Mouse (Mus musculus) forebrain, embryonic 12.5 days (tissue): ENCODE results near the gene Prdm1. TPM values are rescaled to one million over a fixed set of nuclear protein-coding genes. Genes with fewer than 3 reads are reported as not detected.

Experiments used
- ATAC-seq: fragments of 200-750 bp; cut with Nextera tagmentation; 2 replicates; pipeline ENCODE4 v1.8.0; 2017; ENCODE audit warnings: moderate TSS enrichment; ENCODE audit not compliant: low FRiP score
- H3K27ac ChIP-seq: fragments of 300-500 bp; sonication (generic); 2 replicates; pipeline ENCODE4 v1.5.1; 2016; ENCODE audit warnings: mild to moderate bottlenecking
- H3K27me3 ChIP-seq: fragments of 300-500 bp; sonication (generic); 2 replicates; pipeline ENCODE4 v1.6.1; 2016; ENCODE audit warnings: mild to moderate bottlenecking
- H3K36me3 ChIP-seq: fragments of 300-500 bp; sonication (generic); replicated peaks from 2 replicates; pipeline ENCODE4 v1.6.1; 2016; ENCODE audit warnings: mild to moderate bottlenecking
- H3K4me1 ChIP-seq: fragments of 300-500 bp; sonication (generic); 2 replicates; pipeline ENCODE4 v1.6.1; 2016
- H3K4me2 ChIP-seq: fragments of 300-500 bp; sonication (generic); 2 replicates; pipeline ENCODE4 v1.6.1; 2016; ENCODE audit warnings: mild to moderate bottlenecking, moderate library complexity
- H3K4me3 ChIP-seq: fragments of 300-500 bp; sonication (generic); replicated peaks from 2 replicates; pipeline ENCODE4 v1.5.1; 2016; ENCODE audit warnings: mild to moderate bottlenecking
- H3K9ac ChIP-seq: fragments of 300-500 bp; sonication (generic); 2 replicates; pipeline ENCODE4 v1.6.1; 2016; ENCODE audit warnings: mild to moderate bottlenecking
- H3K9me3 ChIP-seq: fragments of 300-500 bp; sonication (generic); 2 replicates; pipeline ENCODE4 v1.6.1; 2016
- WGBS: fragments of 180-500 bp; shearing (Covaris S2); methylation state at CpG from one replicate; pipeline ENCODE4 v1.1.7; 2016; 5-methylcytosine and 5-hydroxymethylcytosine counted together
- polyA plus RNA-seq: library from polyadenylated mRNA; unstranded; fragments of >200 nt; fragmentation: Nextera tagmentation; extraction: Ambion mirVana; gene quantifications from 2 replicates; pipeline ENCODE4 v1.2.1, GENCODE M21; 2016

Gene Prdm1
- polyA plus RNA-seq, 1 experiment from 2014 or later: 0.86 TPM

GRCm38 (mm10) chr10:44520189-44520588 is 8.1 kb downstream of the Prdm1 start:
- 16% methylated on average over 6 of the region's 6 CpGs for WGBS
- Histone ChIP-seq H3K4me3 (no peak overlapping the region), H3K4me1 (peaks cover 4% of the 10 kb centered on the region), H3K9me3 (no peaks in the 10 kb centered on the region), H3K27ac (no peak overlapping the region), H3K27me3 (peaks cover 20% of the 10 kb centered on the region), H3K4me2 (no peak overlapping the region), H3K9ac (no peak overlapping the region), H3K36me3 (no peaks in the 10 kb centered on the region)
- ATAC-seq: no peak

GRCm38 (mm10) chr10:44518631-44519030 is 9.7 kb downstream of the Prdm1 start:
- no peak for ATAC-seq
- peaks cover 4% of the 10 kb centered on the region for H3K4me1 ChIP-seq
- H3K9me3 ChIP-seq: no peaks in the 10 kb centered on the region
- 82% methylated on average over 7 of the region's 7 CpGs for WGBS
- H3K27me3 ChIP-seq: peaks cover 15% of the 10 kb centered on the region
- H3K4me3 ChIP-seq: no peak overlapping the region
- H3K9ac ChIP-seq: no peak overlapping the region
- H3K36me3 ChIP-seq: no peaks in the 10 kb centered on the region
- H3K4me2 ChIP-seq: no peak overlapping the region
- H3K27ac ChIP-seq: no peak overlapping the region

- no peak overlapping the region for H3K4me2 ChIP-seq
- H3K27me3 ChIP-seq: 0 out of 2 replicates have a peak, but pooled peaks cover 8% of the 10 kb centered on the region
- H3K9me3 ChIP-seq: no peaks in the 10 kb centered on the region
- WGBS: 90% methylated on average over 5 of the region's 5 CpGs
- no peak overlapping the region for H3K9ac ChIP-seq
- no peak for ATAC-seq
- no peak overlapping the region for H3K27ac ChIP-seq
- no peak overlapping the region for H3K4me3 ChIP-seq
- peaks cover 4% of the 10 kb centered on the region for H3K4me1 ChIP-seq
- H3K36me3 ChIP-seq: no peaks in the 10 kb centered on the region
Observed at GRCm38 (mm10) chr10:44513108-44513507, 15.2 kb downstream of the Prdm1 start.

- WGBS: 85% methylated on average over 3 of the region's 3 CpGs
- Histone ChIP-seq H3K4me2 (no peak overlapping the region), H3K27ac (no peak overlapping the region), H3K36me3 (no peaks in the 10 kb centered on the region), H3K9me3 (no peaks in the 10 kb centered on the region), H3K9ac (no peak overlapping the region), H3K4me1 (peaks cover 4% of the 10 kb centered on the region), H3K27me3 (0 out of 2 replicates have a peak, but pooled peaks cover 8% of the 10 kb centered on the region), H3K4me3 (no peak overlapping the region)
- ATAC-seq: no peak
Observed at GRCm38 (mm10) chr10:44511029-44511428, 17.3 kb downstream of the Prdm1 start.

- no peaks in the 10 kb centered on the region for H3K9me3 ChIP-seq
- H3K4me1 ChIP-seq: no peaks in the 10 kb centered on the region
- no peak overlapping the region for H3K27ac ChIP-seq
- WGBS: 89% methylated on average over 7 of the region's 7 CpGs
- H3K36me3 ChIP-seq: no peaks in the 10 kb centered on the region
- no peak overlapping the region for H3K4me3 ChIP-seq
- ATAC-seq: no peak
- H3K27me3 ChIP-seq: 0 out of 2 replicates have a peak, but pooled peaks cover 17% of the 10 kb centered on the region
- H3K9ac ChIP-seq: no peak overlapping the region
- no peak overlapping the region for H3K4me2 ChIP-seq
Observed at GRCm38 (mm10) chr10:44508649-44509048, 19.7 kb downstream of the Prdm1 start.

GRCm38 (mm10) chr10:44507984-44508383 is 20.3 kb downstream of the Prdm1 start:
- Histone ChIP-seq H3K4me2 (no peak overlapping the region), H3K36me3 (no peaks in the 10 kb centered on the region), H3K9ac (no peak overlapping the region), H3K9me3 (no peaks in the 10 kb centered on the region), H3K27ac (no peak overlapping the region), H3K27me3 (0 out of 2 replicates have a peak, but pooled peaks cover 18% of the 10 kb centered on the region), H3K4me1 (no peaks in the 10 kb centered on the region), H3K4me3 (no peak overlapping the region)
- no peak for ATAC-seq
- WGBS: 44% methylated on average over 2 of the region's 2 CpGs

GRCm38 (mm10) chr10:44502891-44503290 is 25.4 kb downstream of the Prdm1 start:
- 62% methylated on average over 13 of the region's 13 CpGs for WGBS

GRCm38 (mm10) chr10:44499897-44500519 is 28.3 kb downstream of the Prdm1 start:
- Histone ChIP-seq H3K4me1 (no peaks in the 10 kb centered on the region), H3K9ac (no peak overlapping the region), H3K27me3 (peaks cover 20% of the 10 kb centered on the region), H3K9me3 (no peaks in the 10 kb centered on the region), H3K36me3 (no peaks in the 10 kb centered on the region), H3K4me3 (no peak overlapping the region), H3K27ac (no peak overlapping the region), H3K4me2 (no peak overlapping the region)
- WGBS: 83% methylated on average over 15 of the region's 15 CpGs
- no peak for ATAC-seq

More at GRCm38 (mm10) chr10:44502891-44503290, 25.4 kb downstream of the Prdm1 start:
- no peak for ATAC-seq
- H3K27ac ChIP-seq: no peak overlapping the region
- H3K9ac ChIP-seq: no peak overlapping the region
- no peaks in the 10 kb centered on the region for H3K9me3 ChIP-seq
- no peaks in the 10 kb centered on the region for H3K4me1 ChIP-seq
- no peak overlapping the region for H3K4me3 ChIP-seq
- H3K27me3 ChIP-seq: peaks cover 26% of the 10 kb centered on the region; the same call in 1 of the 2 replicates
- no peak overlapping the region for H3K4me2 ChIP-seq
- no peaks in the 10 kb centered on the region for H3K36me3 ChIP-seq

GRCm38 (mm10) chr10:44493818-44494492 is 34.3 kb downstream of the Prdm1 start:
- H3K27me3 ChIP-seq: peaks cover 26% of the 10 kb centered on the region

GRCm38 (mm10) chr10:44492815-44493525 is 35.3 kb downstream of the Prdm1 start:
- peaks cover 26% of the 10 kb centered on the region for H3K27me3 ChIP-seq

More at GRCm38 (mm10) chr10:44493818-44494492, 34.3 kb downstream of the Prdm1 start:
- Histone ChIP-seq H3K9me3 (no peaks in the 10 kb centered on the region), H3K4me3 (no peak overlapping the region), H3K4me1 (peaks cover 7% of the 10 kb centered on the region; the same call in 1 of the 2 replicates), H3K27ac (no peak overlapping the region), H3K4me2 (no peak overlapping the region), H3K36me3 (no peaks in the 10 kb centered on the region), H3K9ac (no peak overlapping the region)
- WGBS: 69% methylated on average over 15 of the region's 15 CpGs
- ATAC-seq: no peak

GRCm38 (mm10) chr10:44490899-44491422 is 37.3 kb downstream of the Prdm1 start:
- Histone ChIP-seq H3K27me3 (peaks cover 26% of the 10 kb centered on the region), H3K4me1 (peaks cover 7% of the 10 kb centered on the region; the same call in 1 of the 2 replicates)
- WGBS: 73% methylated on average over 5 of the region's 5 CpGs

More at GRCm38 (mm10) chr10:44492815-44493525, 35.3 kb downstream of the Prdm1 start:
- 0 out of 2 replicates have a peak overlapping the region, but pooled peaks have one; percentile 19 for H3K27ac ChIP-seq
- no peak overlapping the region for H3K4me3 ChIP-seq
- no peak overlapping the region for H3K4me2 ChIP-seq
- peaks cover 7% of the 10 kb centered on the region; the same call in 1 of the 2 replicates for H3K4me1 ChIP-seq
- no peaks in the 10 kb centered on the region for H3K9me3 ChIP-seq
- WGBS: 61% methylated on average over 8 of the region's 8 CpGs
- H3K36me3 ChIP-seq: no peaks in the 10 kb centered on the region
- ATAC-seq: peak; percentile 79; the same call in 1 of the 2 replicates
- H3K9ac ChIP-seq: no peak overlapping the region

GRCm38 (mm10) chr10:44487132-44487531 is 41.2 kb downstream of the Prdm1 start:
- H3K4me2 ChIP-seq: no peak overlapping the region
- H3K36me3 ChIP-seq: no peaks in the 10 kb centered on the region
- no peak overlapping the region for H3K9ac ChIP-seq
- no peak overlapping the region for H3K4me3 ChIP-seq
- 95% methylated on average over 8 of the region's 11 CpGs for WGBS
- no peak overlapping the region for H3K27ac ChIP-seq
- H3K9me3 ChIP-seq: no peaks in the 10 kb centered on the region
- ATAC-seq: no peak
- H3K4me1 ChIP-seq: peaks cover 3% of the 10 kb centered on the region; the same call in 1 of the 2 replicates
- H3K27me3 ChIP-seq: peaks cover 22% of the 10 kb centered on the region

More at GRCm38 (mm10) chr10:44490899-44491422, 37.3 kb downstream of the Prdm1 start:
- Histone ChIP-seq H3K9me3 (no peaks in the 10 kb centered on the region), H3K4me3 (no peak overlapping the region), H3K27ac (no peak overlapping the region), H3K36me3 (no peaks in the 10 kb centered on the region), H3K9ac (no peak overlapping the region), H3K4me2 (no peak overlapping the region)
- ATAC-seq: no peak
